Mouse (Mus musculus): ENCODE measurements around the gene Bach2.

DNA sequence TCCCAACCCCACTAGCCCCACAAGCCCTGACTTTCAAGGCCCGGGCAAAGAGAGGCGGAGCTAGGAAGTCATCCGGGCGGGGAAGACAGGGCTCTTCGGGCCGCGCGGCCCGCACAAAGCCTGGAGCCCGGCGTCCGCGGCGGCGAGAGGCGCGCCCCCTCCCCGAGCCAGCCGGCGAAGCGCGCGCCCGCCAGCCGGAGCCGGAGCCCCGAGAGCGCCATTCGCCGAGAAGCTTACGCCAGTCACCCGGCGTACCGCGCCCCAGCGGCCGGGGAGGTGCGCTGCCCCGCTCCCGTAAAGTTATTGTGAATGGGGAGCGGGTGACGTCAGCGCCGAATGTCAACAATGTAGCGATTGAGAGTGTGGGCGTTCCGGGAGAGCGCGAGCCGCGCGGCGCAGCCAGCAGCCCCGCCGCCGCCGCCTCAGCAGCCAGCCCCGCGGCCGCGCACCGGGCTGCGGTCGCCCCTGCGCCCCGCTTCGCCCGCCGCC, at the start of gene Bach2:
- TF ChIP-seq POLR2A (IDR thresholded peaks at IDR 0.05; ENCODE audit: borderline replicate concordance, control insufficient read depth, low read depth, low read length) (no peak), CTCF (IDR thresholded peaks at IDR 0.05; ENCODE audit: control insufficient read depth, insufficient read depth, low read length) (peak; percentile 7; the same call in 1 of the 2 replicates)
